Mouse (Mus musculus): ENCODE results near the gene Sox21.

Gene Sox21

GRCm38 (mm10) chr14:118225061-118225743, 11.6 kb downstream of the Sox21 start:
- no peak for DNase-seq (ENCODE audit: low spot score)

- no peak for DNase-seq (ENCODE audit: low spot score)
Observed at GRCm38 (mm10) chr14:118220885-118221284, 15.9 kb downstream of the Sox21 start.

DNA sequence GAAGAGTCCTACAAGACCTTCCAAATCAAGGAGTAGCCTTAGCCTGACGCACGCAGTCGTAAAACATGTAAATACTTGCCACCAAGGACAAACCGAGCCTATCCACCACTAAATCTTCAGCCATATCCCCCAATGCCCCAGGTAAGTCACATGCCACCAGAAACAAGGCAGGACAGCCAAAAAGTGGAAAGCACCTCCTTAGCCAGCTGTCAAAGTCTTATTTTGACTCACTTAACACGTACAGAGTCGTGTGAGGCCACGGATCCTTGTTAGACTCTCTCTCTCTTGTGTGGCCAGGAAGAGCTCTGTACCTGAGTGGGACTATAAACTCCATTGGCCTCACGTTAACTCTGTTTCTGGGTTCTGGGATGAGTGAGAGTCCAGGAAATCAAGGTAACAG, 20.0 kb downstream of the Sox21 start:
- no peak for DNase-seq (ENCODE audit: low spot score)

DNA sequence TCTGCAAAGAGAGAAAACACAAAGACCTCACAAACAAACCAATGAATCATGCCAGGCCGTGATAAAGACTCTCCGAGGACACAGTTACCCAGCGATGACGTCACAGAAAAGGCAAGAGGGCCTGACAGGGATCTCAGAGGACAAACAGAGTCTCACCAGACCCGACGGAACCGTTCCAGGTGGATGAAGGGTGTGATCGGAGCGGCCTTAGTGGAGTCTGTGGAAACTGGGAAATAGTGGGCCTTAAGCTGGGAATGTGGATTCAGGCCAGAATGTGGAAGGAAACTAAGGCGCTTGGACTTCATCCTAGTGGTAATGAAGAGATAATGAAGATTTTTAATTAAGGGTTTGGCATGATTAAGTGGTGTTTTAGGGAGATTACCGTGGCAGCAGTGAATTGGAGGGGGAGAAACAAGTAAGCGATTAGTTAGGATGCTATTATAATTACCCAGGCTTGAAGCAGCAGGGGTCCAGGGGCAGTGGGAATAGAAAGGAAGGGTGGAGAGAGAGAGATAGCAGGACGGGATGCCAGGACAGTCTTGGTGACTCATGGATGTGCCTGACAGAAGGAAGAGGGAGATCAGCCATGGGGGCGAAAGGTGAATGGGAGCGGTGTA, 24.5 kb downstream of the Sox21 start:
- DNase-seq (ENCODE audit: low spot score) = no peak

DNA sequence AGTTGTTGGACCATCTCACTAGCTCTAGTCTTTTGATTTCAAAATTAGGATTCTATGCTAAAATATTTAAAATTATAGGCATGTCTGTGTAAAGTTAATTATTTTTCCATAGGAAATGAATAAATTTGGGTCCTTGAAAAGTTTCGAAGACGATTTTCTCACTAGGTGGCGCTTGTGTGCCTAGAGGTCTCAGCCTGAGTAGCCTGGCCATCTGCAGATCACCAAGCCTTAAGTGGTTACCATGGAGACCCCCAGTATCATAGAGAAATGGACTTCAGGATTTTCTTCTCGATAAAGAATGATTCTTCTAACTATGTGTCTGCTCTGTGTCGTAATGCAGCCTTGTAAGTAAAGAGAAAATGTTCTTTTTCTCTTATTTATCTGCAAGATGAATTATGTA, 27.2 kb downstream of the Sox21 start:
- no peak for DNase-seq (ENCODE audit: low spot score)

- no peak for DNase-seq (ENCODE audit: low spot score)
Observed at GRCm38 (mm10) chr14:118207347-118207746, 29.5 kb downstream of the Sox21 start.

- DNase-seq (ENCODE audit: low spot score) = no peak
Observed at GRCm38 (mm10) chr14:118203031-118203430, 33.8 kb downstream of the Sox21 start.

DNA sequence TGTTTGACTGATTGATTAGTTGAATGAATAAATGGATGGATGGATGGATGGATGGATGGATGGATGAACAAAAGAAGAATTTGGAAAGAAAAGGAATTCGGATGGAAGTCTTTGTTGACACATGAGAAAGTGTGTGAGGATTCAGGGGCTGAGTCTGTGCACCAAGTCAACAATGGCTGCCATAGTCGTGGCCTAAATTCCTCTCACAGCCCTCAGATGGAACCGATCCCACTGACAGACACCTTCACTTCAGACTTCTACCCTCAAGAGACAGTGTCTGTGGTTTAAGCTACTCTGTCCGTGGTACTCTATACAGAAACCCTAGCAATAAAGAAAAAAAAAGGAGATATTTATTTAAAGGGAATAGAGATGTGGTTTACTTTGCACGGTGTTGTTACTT, 34.8 kb downstream of the Sox21 start:
- DNase-seq (ENCODE audit: low spot score) = no peak

DNA sequence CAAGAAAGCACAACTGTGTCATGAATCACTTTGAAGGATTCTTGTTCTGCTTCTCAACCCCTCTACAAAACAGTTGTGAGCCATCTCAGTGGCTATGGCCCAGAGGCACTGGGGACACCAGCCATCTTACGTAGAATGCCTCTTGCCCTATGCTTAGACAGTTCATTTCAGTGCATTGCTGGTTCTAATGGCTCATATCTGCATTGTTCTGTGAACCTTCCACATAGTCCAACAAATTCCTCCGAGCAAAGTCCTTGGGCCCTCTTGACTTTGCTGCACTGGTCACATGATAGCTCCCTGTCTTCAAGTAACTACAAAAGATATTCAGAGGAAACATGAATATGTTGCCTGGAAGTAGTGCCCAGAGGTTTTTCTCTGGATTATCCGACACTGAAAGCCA, 36.1 kb downstream of the Sox21 start:
- DNase-seq (ENCODE audit: low spot score) = no peak

DNA sequence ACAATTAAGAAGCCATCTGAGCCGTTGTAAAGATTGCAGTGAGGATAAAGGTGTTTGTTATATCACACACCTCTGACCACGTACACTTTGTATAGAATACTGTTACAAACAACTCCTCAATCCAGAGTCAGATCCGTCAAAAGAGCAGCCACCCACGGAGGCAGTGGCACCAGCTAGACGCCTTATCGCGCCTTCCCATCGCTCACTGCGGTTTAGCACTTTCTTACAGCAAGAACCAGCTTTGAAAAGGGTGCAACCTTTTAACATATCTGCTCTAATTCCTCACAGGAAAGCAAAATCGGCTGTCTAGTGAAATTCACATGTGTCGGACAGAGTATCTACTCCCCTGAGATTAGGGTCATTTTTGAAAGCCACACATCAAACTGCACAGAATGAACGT, 39.8 kb downstream of the Sox21 start:
- DNase-seq (ENCODE audit: low spot score) = no peak

- DNase-seq (ENCODE audit: low spot score) = no peak
Observed at GRCm38 (mm10) chr14:118194219-118194914, 42.5 kb downstream of the Sox21 start.

DNA sequence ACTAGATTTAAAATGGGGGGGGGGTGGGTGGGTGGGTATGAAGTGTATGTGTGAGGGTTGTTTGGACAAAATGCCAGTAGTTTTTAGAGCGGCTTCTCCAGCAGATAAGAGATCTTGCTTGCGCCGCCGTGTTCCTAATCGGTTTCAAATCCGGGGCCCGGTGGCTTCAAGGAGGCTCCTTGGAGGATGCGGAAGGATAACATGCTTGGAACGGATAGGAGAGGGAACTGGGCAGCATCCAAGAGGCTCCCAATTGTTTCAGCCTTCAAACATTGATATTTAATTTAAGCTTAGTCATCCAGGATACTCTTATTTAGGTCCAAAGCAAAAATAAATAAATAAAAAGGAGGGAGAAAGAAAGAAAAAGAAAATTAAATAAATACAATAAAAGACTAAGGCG, 43.2 kb downstream of the Sox21 start:
- DNase-seq (ENCODE audit: low spot score) = no peak

- DNase-seq (ENCODE audit: low spot score) = no peak
Observed at GRCm38 (mm10) chr14:118193001-118193628, 43.7 kb downstream of the Sox21 start.

DNA sequence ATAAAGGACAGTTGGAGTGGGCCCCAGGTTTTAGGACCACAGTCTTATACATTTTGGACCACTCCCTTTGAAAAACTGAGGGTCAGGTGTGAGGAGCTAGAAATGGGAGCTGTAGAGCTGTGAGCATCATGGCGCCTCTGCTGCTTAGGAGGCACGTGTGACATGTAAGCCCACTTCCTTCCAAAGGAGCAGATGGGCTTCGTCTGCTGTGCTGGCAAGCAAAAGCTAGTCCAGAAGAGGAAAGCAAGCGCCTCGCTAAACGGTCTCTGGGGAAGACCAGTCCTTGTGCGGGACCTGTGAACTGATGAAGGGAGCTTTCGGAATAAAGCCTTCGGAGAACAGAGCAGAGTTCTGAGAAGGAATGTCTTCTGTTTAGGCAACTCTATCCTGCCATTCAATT, 45.4 kb downstream of the Sox21 start:
- DNase-seq (ENCODE audit: low spot score) = no peak
